Mouse (Mus musculus): ENCODE measurements around the gene Ripor1.

The Ripor1 gene

DNA sequence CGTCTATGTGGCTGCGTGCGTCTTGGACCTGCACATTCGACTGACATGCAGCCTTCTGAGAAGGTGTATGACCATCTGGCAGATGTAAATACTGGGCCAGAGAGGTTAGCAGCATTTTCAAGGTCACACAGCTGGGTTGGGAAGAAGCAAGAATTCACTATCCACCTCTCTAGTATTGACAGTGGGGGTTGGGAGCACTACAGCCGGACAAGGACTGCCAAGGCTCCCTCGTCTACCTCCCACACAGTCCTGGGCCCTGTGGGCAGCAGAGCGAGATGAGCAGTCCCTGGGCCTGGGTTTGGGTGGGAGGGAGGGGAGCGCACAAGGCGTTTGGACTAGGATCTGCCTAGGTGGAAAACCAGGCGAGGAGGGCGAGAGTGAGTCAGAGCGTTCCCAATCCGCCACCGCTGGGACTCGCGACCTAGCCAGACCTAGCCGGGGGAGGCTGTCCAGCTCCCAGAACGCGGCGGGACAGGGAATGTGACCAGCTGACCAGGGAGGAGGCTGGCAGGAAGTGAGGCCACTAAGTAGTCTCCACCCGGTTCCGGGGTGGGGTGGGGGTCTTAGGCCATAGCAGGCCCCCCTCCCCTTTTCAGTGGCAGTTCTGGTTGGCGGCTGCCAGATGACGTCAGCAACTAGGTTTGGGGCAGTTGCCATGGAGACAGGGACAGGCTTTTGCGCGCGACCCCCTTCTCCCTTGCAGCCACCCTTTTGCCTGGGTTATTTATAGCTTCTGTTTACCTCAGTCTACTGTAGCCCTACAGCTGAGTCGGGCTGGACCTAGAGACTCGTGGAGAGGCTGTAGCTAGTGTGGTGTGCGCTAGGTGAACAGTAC is 1.4 kb downstream of the Ripor1 start:
- peak; percentile 95 for DNase-seq (ENCODE audit: low spot score)

DNA sequence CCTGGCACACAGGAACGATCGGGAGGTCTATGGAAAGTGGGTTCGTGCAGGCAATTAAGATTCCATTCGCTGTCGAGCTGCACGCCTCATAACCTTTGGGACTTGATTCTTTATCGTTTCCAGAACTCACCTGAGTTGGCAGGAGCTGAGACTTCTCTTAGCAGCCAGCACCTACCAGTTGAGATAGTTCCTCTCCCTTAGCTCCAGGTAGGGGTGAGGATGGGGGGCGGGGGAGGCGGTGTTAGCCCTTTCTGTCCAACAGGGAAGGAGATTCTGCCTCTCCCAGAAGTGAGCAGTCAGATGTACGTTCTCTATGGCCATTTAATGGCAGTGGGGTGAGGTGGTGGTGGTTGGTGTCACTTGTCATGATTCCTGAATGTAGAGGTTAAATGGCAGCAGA is 2.0 kb downstream of the Ripor1 start:
- DNase-seq (ENCODE audit: low spot score) = no peak

DNA sequence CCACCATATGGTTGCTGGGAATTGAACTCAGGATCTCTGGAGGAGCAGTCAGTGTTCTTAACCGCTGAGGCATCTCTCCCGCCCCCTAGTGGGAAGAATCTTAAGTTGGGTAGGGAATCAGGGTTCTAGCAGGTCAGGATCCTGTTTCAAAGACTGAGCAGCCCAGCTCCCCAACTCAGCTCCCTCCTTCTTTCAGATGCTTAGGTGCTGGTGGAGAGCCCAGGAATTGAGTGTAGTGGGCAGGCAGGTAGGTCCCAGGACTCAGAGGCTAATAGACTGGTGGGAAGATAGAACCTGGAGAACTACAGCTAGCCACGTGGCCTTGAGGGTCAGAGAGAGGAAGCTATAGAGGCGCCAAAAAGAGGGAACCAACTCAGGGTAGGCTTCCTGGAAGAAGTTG is 2.6 kb downstream of the Ripor1 start:
- DNase-seq (ENCODE audit: low spot score) = peak; percentile 72

DNA sequence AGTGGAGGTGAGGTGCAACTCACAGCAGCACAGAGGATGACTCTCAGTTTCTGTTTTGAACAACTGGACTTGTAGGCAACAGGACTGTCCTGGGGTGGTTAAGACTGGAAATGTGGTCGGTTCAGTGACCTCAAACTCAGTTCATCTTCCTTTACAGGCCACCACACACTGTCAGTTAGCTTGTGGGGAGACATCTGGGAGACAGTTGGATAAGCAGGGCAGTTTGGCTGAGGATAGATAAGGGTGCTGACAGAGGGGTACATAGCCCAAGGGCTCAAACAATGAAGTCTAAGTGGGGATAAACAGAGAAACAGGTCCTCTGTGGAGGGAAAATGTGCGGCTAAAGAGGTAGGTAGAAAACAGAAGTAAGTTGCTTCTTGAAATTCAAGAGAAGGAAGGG is 4.3 kb downstream of the Ripor1 start:
- no peak for DNase-seq (ENCODE audit: low spot score)

DNA sequence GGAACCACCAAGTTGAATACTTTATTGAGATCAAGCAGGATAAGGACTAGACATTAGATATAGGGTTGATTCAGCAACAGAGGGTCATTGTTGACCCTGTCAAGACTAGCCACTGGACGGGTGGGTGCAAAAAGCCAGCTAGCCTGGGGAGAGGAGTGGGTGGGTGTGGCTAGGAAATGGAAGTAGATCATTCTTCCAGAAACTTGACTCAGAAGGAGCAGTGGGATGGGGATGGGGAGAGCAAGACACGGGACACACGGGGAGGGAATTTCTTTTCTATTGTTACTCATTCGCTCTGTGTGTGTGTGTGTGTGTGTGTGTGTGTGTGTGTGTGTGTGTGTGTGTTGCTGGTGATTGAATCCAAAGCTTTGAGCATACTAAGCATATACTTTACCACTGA is 4.7 kb downstream of the Ripor1 start:
- DNase-seq (ENCODE audit: low spot score) = no peak

DNA sequence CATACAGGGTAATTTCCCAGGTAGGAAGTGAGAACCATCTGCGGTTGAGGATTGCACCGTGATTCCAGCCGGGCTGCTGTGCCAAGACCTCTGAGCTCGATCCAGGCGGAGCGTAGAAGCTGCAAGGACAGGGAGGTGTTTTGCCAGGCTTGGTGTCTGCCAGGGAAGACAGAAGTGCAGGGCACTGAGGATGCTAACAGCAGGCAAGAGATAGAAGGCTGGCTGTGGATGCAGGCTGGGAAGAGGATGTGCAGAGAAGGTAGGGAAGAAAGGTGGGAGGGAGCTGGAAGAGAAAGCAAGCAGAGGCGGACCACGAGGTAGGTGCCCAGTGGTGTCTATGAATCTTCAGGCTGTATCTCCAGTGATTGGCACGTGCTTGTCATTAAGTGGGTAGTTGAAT is 6.8 kb downstream of the Ripor1 start:
- no peak for DNase-seq (ENCODE audit: low spot score)

DNA sequence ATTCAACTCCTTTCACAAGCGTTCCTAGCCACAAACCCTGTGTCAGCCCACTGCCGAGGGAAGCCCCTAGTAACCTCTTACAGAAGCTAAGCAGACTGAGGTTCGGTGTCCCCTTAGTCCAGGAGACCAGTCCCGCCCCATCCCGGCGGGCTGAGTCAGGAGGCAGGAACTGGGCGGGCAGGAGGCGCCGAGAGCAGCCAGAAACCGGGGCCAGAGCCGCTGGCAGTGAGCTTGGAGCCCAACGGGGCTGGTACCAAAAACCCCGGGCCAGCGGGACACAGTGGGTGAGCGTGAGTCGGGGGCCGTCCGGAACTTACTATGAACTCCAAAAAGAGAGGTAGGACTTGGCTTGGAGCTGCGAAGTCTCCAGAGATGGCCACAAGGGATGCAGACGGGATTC is 8.0 kb downstream of the Ripor1 start:
- peak; percentile 18 for DNase-seq (ENCODE audit: low spot score)

DNA sequence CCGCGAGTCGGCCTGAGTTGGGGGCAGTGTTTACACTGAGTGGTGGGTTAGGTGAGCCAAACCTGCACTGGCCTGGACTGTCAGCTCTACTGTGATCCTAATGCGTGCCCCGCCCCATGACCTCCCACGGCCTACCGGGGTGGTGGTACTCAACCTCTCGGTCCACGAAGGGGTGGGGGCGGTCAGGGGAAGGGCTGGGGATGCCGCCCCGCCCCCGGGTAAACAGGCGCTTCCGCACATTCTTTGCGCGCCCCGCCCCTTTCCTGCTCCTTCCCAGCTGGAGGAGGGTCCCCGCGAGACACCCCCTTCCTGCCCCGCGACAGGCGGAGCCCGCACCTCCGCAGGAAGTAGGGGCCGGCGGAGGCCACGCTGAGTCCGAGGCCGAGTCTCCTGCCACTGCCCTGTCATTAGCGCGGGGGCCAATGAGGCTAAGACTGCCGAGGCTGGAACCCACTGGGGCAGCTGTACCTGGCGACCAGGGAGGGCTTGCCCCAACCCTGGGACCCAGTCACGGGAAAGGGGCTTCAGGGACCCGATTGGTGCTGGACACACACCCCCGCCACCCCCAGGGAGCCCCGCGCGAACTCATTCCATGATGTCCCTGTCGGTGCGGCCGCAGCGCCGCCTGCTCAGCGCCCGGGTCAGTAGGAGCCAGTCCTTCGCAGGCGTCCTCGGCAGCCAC is 8.9 kb downstream of the Ripor1 start:
- DNase-seq (ENCODE audit: low spot score) = peak; percentile 46

DNA sequence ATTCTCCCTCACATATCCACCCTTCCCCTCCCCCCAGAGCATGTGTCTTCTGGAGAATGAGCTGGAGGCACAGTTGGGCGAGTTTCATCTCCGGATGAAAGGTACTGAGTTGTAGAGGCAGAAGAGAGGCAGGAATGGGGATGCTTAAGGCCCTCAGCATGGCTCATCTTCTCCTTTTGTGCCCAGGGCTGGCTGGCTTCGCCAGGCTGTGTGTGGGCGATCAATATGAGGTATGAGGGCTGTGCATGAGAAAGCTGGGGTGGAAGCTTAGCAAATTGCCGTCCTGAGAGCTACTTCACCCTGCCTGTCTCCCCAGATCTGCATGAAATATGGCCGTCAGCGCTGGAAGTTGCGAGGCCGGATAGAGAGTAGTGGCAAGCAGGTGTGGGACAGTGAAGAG is 10.9 kb downstream of the Ripor1 start:
- no peak for DNase-seq (ENCODE audit: low spot score)

DNA sequence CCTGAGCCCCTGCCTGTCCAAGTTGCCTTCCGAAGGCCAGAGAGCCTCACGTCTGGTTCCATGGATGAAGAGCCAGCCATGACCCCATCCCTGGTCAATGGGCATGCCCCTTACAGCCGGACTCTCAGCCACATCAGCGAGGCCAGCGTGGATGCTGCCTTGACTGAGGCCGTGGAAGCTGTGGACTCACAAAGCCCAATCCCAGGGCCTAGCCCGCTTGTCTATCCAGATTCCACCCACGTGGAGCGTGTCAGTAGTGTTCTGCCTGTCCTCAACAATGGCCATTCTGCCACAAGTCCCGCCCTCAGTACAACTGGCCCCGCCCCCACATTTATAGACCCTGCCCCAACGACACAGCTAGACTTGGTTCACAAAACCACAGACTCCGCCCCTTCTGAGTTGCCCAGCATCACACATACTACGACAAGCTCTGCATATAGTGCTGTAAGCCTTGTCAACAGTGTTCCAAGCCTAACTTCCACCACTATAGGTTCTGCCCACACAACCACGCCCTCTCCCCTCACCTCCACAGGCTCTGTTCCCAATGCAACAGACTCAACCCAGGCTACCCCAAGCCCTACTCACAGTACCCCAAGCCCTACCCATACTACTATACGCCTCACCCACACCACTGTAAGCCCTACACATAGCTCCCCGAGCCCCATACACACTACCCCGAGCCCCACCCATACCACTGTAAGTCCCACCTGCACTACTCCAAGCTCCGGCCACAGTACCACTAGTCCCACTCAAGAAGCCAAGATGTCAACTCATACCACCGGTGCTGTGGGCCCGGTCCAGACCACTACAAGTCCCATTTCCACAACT is 12.6 kb downstream of the Ripor1 start:
- no peak for DNase-seq (ENCODE audit: low spot score)

DNA sequence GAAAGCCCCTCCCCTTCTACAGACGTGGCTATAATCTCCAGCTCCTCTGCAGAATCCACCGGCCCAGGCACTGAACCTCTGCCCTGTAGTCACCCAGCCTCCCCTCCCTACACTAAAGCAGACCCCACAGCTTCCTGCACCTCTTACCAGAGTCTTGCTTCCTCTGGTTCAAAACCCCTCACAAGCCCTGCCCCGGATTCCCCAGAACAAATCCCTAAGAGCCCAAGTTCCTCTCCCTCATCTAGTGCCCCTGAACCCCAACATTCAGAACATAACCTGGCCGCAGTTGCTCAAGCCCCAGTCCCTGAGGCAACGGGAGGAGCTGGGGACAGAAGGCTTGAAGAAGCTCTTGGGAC is 13.2 kb downstream of the Ripor1 start:
- no peak for DNase-seq (ENCODE audit: low spot score)

DNA sequence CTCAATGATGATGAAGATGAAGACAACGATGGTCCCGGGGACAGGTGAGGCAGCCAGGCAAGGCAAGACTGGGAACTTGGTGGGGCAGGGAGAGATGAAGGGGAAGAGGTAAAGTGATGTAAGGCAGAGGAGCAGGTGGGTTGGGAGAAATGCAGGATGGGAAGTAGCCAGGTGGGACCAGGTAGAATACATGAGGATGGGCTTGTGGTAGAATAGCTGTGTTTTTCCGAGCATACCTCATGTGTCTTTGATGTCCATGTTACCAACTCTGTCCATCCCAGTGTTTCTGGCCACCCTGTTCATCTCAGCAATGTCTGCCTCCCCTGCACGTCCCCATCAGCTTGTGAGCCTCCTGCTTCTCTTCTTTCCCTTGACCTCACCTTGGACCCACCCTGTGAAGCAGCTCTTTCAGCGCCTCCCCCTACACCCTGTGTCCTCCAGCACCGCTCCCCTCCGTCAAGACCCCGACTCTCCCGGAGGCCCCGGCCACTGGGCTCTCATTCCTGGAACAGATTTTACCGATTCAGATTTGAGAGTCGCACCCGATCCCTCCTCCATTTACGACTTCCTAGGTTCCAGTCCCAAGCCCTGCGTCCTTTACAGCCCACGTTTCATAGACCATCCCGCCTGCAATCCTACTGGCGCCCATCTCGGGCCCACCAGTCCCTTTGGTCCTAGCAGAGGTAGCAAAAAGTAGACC is 14.0 kb downstream of the Ripor1 start:
- no peak for DNase-seq (ENCODE audit: low spot score)

DNA sequence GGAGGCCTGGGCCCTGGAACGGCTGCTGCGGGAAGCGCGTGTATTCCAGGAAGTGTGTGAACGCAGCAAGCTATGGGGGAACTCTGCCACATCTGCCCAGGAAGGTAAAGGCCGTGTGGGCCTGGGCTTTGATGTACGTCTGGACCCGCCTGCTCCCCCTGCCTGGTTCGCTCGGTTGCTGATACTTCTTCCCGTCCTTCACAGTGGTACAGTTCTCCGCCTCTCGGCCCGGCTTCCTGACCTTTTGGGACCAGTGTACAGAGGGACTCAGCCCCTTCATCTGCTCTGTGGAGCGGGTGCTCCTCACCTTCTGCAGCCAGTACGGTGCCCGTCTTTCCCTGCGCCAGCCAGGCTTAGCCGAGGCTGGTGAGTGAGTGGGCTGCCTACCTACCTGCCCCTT is 15.2 kb downstream of the Ripor1 start:
- no peak for DNase-seq (ENCODE audit: low spot score)

DNA sequence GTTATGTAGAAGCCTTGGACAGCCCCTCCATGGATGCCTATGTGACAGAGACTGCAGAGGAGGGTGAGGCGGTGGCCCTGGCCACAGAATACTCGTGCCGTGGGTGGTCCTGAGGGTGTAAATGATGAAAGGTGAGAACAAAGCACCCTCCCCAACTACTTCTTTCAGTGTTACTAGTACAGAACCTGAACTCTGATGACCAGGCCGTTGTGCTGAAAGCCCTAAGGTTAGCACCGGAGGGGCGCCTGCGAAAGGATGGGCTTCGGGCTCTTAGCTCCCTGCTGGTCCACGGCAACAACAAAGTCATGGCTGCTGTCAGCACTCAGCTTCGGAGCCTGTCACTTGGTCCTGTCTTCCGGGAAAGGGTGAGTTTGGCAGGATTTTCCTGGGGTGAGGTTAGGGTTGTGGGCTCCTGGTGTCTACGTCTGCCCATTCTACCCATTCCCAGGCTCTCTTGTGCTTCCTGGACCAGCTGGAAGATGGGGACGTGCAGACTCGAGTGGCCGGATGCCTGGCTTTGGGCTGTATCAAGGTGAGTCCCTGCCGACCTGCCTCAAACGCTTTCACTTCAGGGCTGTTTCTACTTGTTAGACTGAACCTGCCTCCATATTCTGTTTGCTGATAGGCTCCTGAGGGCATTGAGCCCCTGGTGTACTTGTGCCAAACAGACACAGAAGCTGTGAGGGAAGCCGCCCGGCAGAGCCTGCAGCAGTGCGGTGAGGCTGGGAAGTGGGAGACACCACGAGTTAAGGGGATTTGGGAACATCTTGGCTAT is 16.1 kb downstream of the Ripor1 start:
- DNase-seq (ENCODE audit: low spot score) = no peak

DNA sequence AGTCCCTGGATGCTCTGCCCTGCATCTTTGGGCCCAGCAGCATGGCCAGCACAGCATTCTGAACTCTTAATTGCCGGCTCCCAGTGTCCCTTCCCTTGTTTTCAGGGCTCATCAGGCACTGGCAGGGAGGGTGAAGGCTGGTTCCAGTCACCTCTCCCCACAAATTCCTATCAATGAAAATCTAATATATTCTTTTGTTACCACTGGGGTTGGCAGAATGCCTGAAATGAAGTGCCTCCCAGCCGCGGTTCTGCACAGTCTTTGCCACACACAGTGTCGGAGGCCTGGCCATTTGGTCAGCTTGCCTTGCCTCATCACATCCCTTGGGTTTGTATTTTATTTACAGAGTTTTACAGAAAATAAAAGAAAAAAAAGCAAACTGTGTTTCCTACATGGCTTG is 16.8 kb downstream of the Ripor1 start:
- DNase-seq (ENCODE audit: low spot score) = no peak

DNA sequence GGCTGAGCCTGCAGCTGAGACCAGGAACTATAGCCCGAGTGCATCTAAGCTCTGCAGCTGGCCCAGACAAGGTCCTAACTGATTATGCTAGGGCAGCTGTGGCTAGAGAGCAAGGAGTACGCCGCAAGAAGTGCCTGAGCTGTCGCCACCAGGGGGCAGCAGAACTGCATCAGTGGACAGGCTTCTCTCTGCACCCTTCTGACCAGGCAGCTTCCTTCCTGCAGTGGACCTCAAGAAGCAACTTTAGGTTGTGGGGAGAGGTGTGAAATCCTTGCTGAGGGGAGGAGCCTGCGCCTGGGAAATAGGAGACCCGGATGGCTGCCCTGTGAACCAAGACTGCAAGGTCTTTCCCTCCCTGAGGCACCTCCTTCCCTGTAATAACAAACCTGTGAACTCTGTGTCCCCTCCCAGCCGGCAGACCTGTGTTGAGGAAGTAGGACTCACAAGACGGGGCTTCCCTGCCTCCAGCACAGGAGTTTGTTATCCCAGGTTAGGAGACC is 17.4 kb downstream of the Ripor1 start:
- DNase-seq (ENCODE audit: low spot score) = peak; percentile 96

DNA sequence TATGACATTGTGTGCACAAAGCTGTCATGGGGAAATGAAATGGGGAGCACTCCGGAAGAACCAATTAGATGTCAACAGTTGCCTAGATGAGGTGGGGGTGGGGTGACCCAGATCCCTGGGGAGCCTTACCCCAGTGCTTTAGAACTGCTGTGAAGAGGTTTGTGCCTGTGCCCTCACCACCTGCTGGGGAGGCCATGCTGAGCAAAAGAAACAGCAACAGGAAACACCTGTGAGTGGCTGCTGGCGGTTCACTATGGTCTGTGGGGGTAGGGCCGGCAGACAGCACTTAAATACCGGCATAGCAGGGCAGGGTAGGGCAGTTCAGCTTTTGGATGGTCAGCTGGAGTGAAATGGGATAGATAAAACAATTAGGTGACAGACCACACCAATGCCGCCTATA is 18.1 kb downstream of the Ripor1 start:
- DNase-seq (ENCODE audit: low spot score) = peak; percentile 33

DNA sequence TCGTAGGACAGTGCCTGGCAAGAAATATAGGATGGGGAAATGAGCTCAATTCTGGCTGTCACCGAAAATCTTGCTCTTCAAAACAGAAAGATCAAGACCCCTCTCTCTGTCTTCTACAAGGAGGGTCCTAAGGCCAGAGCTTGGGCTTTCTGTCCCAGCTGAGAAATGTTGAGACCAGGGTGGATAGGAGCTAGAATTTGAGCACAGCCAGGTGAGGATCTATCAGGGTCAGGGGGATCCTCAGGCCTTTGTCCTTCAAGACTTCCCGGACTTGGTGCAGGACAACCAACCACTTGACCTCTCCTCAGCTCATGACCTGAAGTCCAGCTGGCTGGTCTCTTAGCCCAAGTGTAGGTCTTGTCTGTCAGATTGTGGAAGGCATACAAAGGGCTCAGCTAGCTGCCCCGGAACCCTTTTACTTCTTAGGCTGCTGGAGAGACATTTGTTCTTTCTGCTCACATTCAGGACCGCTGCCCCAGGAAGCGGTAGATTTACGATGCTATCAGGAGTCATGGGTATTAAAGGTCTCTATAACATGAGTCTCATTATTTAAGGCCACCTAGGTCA is 18.7 kb downstream of the Ripor1 start:
- DNase-seq (ENCODE audit: low spot score) = peak; percentile 32

DNA sequence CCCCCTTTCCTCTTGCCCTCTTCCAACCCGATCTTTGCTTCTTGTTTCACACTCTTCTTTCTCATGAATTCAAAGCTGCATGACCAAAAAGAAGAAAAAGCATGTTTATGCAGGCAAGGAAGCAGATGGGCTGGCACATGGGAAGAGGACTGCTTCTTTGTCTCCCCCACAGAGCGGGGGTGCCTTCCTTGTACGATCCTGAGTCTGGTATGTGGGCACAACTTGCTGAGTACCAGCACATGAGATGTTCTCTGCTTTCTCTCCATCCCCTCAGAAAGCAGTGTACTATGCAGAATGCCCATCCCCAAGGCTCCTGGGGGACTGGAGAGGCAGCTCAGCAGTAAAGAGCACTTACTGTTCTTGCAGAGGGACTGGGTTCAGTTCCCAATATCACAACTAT is 19.3 kb downstream of the Ripor1 start:
- DNase-seq (ENCODE audit: low spot score) = no peak

DNA sequence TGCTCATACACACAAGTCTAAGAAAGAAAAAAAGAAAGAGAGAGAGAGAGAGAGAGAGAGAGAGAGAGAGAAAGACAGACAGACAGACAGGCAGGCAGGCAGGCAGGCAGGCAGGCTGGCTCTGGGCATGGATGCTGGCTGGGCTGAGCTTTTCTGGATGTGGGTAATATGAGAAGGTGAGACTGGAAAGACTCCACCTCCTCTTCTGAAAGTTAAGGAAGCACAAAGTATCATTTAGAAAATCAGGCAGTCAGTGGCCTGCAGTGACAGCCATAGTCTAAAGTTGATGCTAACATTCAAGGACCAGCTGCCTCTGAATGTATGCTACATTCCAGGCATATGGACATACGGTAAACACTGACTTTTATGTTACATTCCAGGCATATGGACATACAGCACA is 19.8 kb downstream of the Ripor1 start:
- peak; percentile 36 for DNase-seq (ENCODE audit: low spot score)

DNA sequence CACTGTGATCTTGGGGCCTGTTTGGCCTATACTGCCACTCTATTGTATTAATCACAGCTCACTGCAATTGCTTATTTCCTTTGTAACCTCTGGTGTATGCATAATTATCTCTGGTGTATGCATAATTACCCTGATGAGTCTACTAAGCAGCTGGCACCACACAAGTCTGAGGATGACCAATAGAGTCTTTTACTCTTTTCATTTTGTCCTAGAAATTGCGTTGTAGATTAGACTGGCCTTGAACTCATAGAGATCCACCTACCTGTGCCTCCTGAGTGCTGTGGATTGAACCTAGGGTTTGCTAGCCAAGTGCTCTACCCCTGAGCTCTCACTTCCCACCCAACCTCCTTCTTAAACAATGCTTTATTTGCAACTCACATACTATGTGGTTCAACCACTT is 21.0 kb downstream of the Ripor1 start:
- no peak for DNase-seq (ENCODE audit: low spot score)

Data from embryo, embryonic 10.5 days (tissue).